Mouse (Mus musculus) hindbrain, postnatal 0 days (tissue): ENCODE results near the gene Serpine2. TPM values are rescaled to one million over a fixed set of nuclear protein-coding genes. Genes with fewer than 3 reads are reported as not detected.

Experiments used
- ATAC-seq: fragments of 200-750 bp; cut with Nextera tagmentation; 2 replicates; pipeline ENCODE4 v1.8.0; 2017; ENCODE audit warnings: mild to moderate bottlenecking, moderate TSS enrichment, moderate library complexity
- DNase-seq: peaks from one replicate; pipeline ENCODE4 v3.0.0-alpha.2; 2015; ENCODE audit warnings: low spot score
- H3K27ac ChIP-seq: fragments of 300-500 bp; sonication (generic); 2 replicates; pipeline ENCODE4 v1.5.1; 2014; ENCODE audit warnings: mild to moderate bottlenecking
- H3K27me3 ChIP-seq: fragments of 300-500 bp; sonication (generic); 2 replicates; pipeline ENCODE4 v1.6.1; 2014; ENCODE audit warnings: low read length, mixed read lengths; ENCODE audit not compliant: insufficient read depth
- H3K36me3 ChIP-seq: fragments of 300-500 bp; sonication (generic); 2 replicates; pipeline ENCODE4 v1.6.1; 2014; ENCODE audit warnings: low read length, mixed read lengths; ENCODE audit not compliant: insufficient read depth
- H3K4me1 ChIP-seq: fragments of 300-500 bp; sonication (generic); 2 replicates; pipeline ENCODE4 v1.6.1; 2014; ENCODE audit warnings: antibody characterized with exemption, low read length, mixed read lengths; ENCODE audit not compliant: insufficient read depth
- H3K4me2 ChIP-seq: fragments of 300-500 bp; sonication (generic); 2 replicates; pipeline ENCODE4 v1.6.1; 2014; ENCODE audit warnings: low read depth, mild to moderate bottlenecking, low read length, moderate library complexity, mixed read lengths
- H3K4me3 ChIP-seq: fragments of 300-500 bp; sonication (generic); 2 replicates; pipeline ENCODE4 v1.5.1; 2014; ENCODE audit warnings: low read length
- H3K9ac ChIP-seq: fragments of 300-500 bp; sonication (generic); replicated peaks from 2 replicates; pipeline ENCODE4 v1.6.1; 2014; ENCODE audit warnings: mild to moderate bottlenecking, low read length, moderate library complexity, mixed read lengths
- H3K9me3 ChIP-seq: fragments of 300-500 bp; sonication (generic); 2 replicates; pipeline ENCODE4 v1.6.1; 2016; ENCODE audit warnings: low read length, mixed read lengths
- CTCF ChIP-seq: IDR thresholded peaks from 2 replicates; pipeline ENCODE4 v1.5.1; 2016; ENCODE audit warnings: antibody characterized with exemption, control low read depth, low read depth
- WGBS: fragments of 180-500 bp; shearing (Covaris S2); extraction: QIAGEN DNeasy Blood & Tissue Kit; methylation state at CpG from one replicate; pipeline ENCODE4 v1.1.7; 2014; 5-methylcytosine and 5-hydroxymethylcytosine counted together
- polyA plus RNA-seq: library from polyadenylated mRNA; unstranded; fragments of >200 nt; fragmentation: Nextera tagmentation; extraction: Ambion mirVana; gene quantifications from 2 replicates; pipeline ENCODE4 v1.2.1, GENCODE M21; 2015
- total RNA-seq: library from RNA; depleted of rRNA; stranded (reverse); fragments of >200 nt; gene quantifications from 2 replicates; pipeline ENCODE4 v1.2.3, GENCODE M21; 2014

Serpine2 gene
- total and polyA plus RNA-seq, 2 experiments from 2014 or later = 251 to 505 TPM

GRCm38 (mm10) chr1:79797084-79797483 lies 63.9 kb downstream of the Serpine2 start:
- Histone ChIP-seq H3K27me3 (no peaks in the 10 kb centered on the region), H3K27ac (no peak overlapping the region), H3K9me3 (no peaks in the 10 kb centered on the region), H3K4me2 (no peak overlapping the region), H3K9ac (no peak overlapping the region), H3K4me1 (no peaks in the 10 kb centered on the region), H3K36me3 (no peaks in the 10 kb centered on the region), H3K4me3 (no peak overlapping the region)
- ATAC-seq = no peak
- no peak for TF ChIP-seq CTCF
- 81% methylated on average over 3 of the region's 3 CpGs for WGBS
- no peak for DNase-seq

- Histone ChIP-seq H3K27me3 (no peaks in the 10 kb centered on the region), H3K4me1 (no peaks in the 10 kb centered on the region), H3K9ac (no peak overlapping the region), H3K4me3 (no peak overlapping the region), H3K4me2 (no peak overlapping the region), H3K36me3 (peaks cover 13% of the 10 kb centered on the region), H3K27ac (no peak overlapping the region), H3K9me3 (no peaks in the 10 kb centered on the region)
- TF ChIP-seq CTCF = peak; percentile 85
- WGBS = 69% methylated on average over 7 of the region's 7 CpGs
- DNase-seq = peak; percentile 82
- ATAC-seq = peak; percentile 86
Observed at GRCm38 (mm10) chr1:79786267-79786927, 74.6 kb downstream of the Serpine2 start.

GRCm38 (mm10) chr1:79782433-79782832 lies 78.5 kb downstream of the Serpine2 start:
- Histone ChIP-seq H3K4me3 (no peak overlapping the region), H3K9me3 (no peaks in the 10 kb centered on the region), H3K4me1 (no peaks in the 10 kb centered on the region), H3K27ac (no peak overlapping the region), H3K9ac (no peak overlapping the region), H3K4me2 (no peak overlapping the region), H3K36me3 (peaks cover 32% of the 10 kb centered on the region), H3K27me3 (no peaks in the 10 kb centered on the region)
- WGBS = 79% methylated on average over 3 of the region's 3 CpGs
- ATAC-seq = no peak
- peak; percentile 46 for TF ChIP-seq CTCF
- DNase-seq = no peak

GRCm38 (mm10) chr1:79778011-79778410 lies 83.0 kb downstream of the Serpine2 start:
- no peak overlapping the region for H3K9ac ChIP-seq
- H3K4me1 ChIP-seq = no peaks in the 10 kb centered on the region
- DNase-seq = no peak
- no peaks in the 10 kb centered on the region for H3K9me3 ChIP-seq
- peaks cover 32% of the 10 kb centered on the region for H3K36me3 ChIP-seq
- H3K27me3 ChIP-seq = no peaks in the 10 kb centered on the region
- H3K4me2 ChIP-seq = no peak overlapping the region
- no peak overlapping the region for H3K27ac ChIP-seq
- TF ChIP-seq CTCF = no peak
- 83% methylated on average over 11 of the region's 11 CpGs for WGBS
- H3K4me3 ChIP-seq = no peak overlapping the region
- ATAC-seq = no peak

GRCm38 (mm10) chr1:79775927-79776458 lies 85.0 kb downstream of the Serpine2 start, which contains the start of the genes Mrpl44 and Wdfy1:
Gene Mrpl44, plus strand, starts transcription at chr1:79776018.
Gene Wdfy1, minus strand, starts transcription at chr1:79776143.
- no peaks in the 10 kb centered on the region for H3K4me1 ChIP-seq
- ATAC-seq (peak; percentile 100), DNase-seq (peak; percentile 96)
- H3K9ac ChIP-seq = peak within 1 kb of the TSS; percentile 91
- WGBS = under 1% methylated on average over 38 of the region's 38 CpGs
- no peaks in the 10 kb centered on the region for H3K27me3 ChIP-seq
- peak within 1 kb of the TSS; percentile 71 for H3K4me2 ChIP-seq
- H3K4me3 ChIP-seq = peak within 1 kb of the TSS; percentile 92
- TF ChIP-seq CTCF = peak; percentile 56
- H3K27ac ChIP-seq = peak within 1 kb of the TSS; percentile 94
- H3K36me3 ChIP-seq = peaks cover 16% of the 10 kb centered on the region
- H3K9me3 ChIP-seq = no peaks in the 10 kb centered on the region

GRCm38 (mm10) chr1:79774164-79774780 lies 86.7 kb downstream of the Serpine2 start:
- Histone ChIP-seq H3K36me3 (peaks cover 6% of the 10 kb centered on the region), H3K4me3 (no peak overlapping the region), H3K9me3 (no peaks in the 10 kb centered on the region), H3K27ac (no peak overlapping the region), H3K27me3 (no peaks in the 10 kb centered on the region), H3K4me2 (no peak overlapping the region), H3K9ac (no peak overlapping the region), H3K4me1 (no peaks in the 10 kb centered on the region)
- ATAC-seq = no peak
- WGBS = 78% methylated on average over 4 of the region's 4 CpGs
- TF ChIP-seq CTCF = no peak
- DNase-seq = no peak

GRCm38 (mm10) chr1:79768231-79768630 lies 92.7 kb downstream of the Serpine2 start:
- H3K4me2 ChIP-seq = no peak overlapping the region
- no peaks in the 10 kb centered on the region for H3K27me3 ChIP-seq
- ATAC-seq (no peak), DNase-seq (no peak)
- H3K9ac ChIP-seq = no peak overlapping the region
- H3K9me3 ChIP-seq = no peaks in the 10 kb centered on the region
- no peaks in the 10 kb centered on the region for H3K36me3 ChIP-seq
- no peak for TF ChIP-seq CTCF
- WGBS = 69% methylated on average over 1 of the region's 1 CpGs
- no peaks in the 10 kb centered on the region for H3K4me1 ChIP-seq
- H3K4me3 ChIP-seq = no peak overlapping the region
- no peak overlapping the region for H3K27ac ChIP-seq
